Mouse (Mus musculus) E14TG2a.4 (cell line): ENCODE measurements around the gene Yipf6.

Experiments
- CTCF ChIP-seq: conservative IDR thresholded peaks from 2 replicates; pipeline ENCODE4 v1.5.1; 2014; ENCODE audit warnings: low read length
- NANOG ChIP-seq: IDR thresholded peaks from 2 replicates; pipeline ENCODE4 v1.6.1; 2014; ENCODE audit warnings: borderline replicate concordance, low read length, mixed read lengths
- POU5F1 ChIP-seq: IDR thresholded peaks from 2 replicates; pipeline ENCODE4 v1.6.1; 2014; ENCODE audit warnings: low read length, borderline replicate concordance

DNA sequence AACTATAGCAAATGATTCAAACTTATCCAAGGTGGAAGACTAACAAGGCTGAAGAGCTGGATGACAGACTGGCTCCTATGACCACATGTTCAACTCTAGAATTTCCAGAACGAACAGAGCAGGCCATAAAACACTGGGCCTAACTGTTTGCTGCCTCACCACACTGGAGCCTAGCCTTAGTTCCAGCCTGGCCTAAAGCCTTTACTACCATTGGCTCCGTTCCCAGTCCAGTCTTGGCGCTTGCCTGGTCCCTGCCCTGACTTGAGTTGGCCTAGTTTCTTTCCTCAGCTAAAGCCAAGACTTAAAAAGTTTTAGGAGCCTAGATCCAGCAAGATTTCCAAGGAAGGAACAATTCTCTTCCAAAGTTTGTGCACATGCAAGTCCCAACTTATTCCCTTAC lies 37.8 kb upstream of the Yipf6 start:
- TF ChIP-seq CTCF (no peak), NANOG (no peak), POU5F1 (no peak)
